Mouse (Mus musculus) intestine, embryonic 15.5 days (tissue): Measurements from ENCODE around the gene Gm14214. TPM values are rescaled to one million over a fixed set of nuclear protein-coding genes. Genes with fewer than 3 reads are reported as not detected.

Source experiments
- ATAC-seq: fragments of 200-750 bp; cut with Nextera tagmentation; 2 replicates; pipeline ENCODE4 v1.8.0; 2017; ENCODE audit warnings: moderate TSS enrichment, moderate library complexity
- H3K27ac ChIP-seq: fragments of 300-500 bp; sonication (generic); 2 replicates; pipeline ENCODE4 v1.5.1; 2015; ENCODE audit warnings: mild to moderate bottlenecking, inconsistent platforms
- H3K27me3 ChIP-seq: fragments of 300-500 bp; sonication (generic); replicated peaks from 2 replicates; pipeline ENCODE4 v1.6.1; 2015; ENCODE audit warnings: inconsistent platforms
- H3K36me3 ChIP-seq: fragments of 300-500 bp; sonication (generic); 2 replicates; pipeline ENCODE4 v1.6.1; 2015; ENCODE audit warnings: inconsistent platforms
- H3K4me1 ChIP-seq: fragments of 300-500 bp; sonication (generic); replicated peaks from 2 replicates; pipeline ENCODE4 v1.6.1; 2015; ENCODE audit warnings: inconsistent platforms
- H3K4me2 ChIP-seq: fragments of 300-500 bp; sonication (generic); replicated peaks from 2 replicates; pipeline ENCODE4 v1.6.1; 2015; ENCODE audit warnings: mild to moderate bottlenecking, inconsistent platforms
- H3K4me3 ChIP-seq: fragments of 300-500 bp; sonication (generic); replicated peaks from 2 replicates; pipeline ENCODE4 v1.5.1; 2015; ENCODE audit warnings: inconsistent platforms
- H3K9ac ChIP-seq: fragments of 300-500 bp; sonication (generic); 2 replicates; pipeline ENCODE4 v1.6.1; 2015; ENCODE audit warnings: inconsistent platforms
- H3K9me3 ChIP-seq: fragments of 300-500 bp; sonication (generic); 2 replicates; pipeline ENCODE4 v1.6.1; 2016; ENCODE audit warnings: inconsistent platforms
- WGBS: fragments of 180-500 bp; shearing (Covaris S2); methylation state at CpG from one replicate; pipeline ENCODE4 v1.1.7; 2015; 5-methylcytosine and 5-hydroxymethylcytosine counted together
- polyA plus RNA-seq: library from polyadenylated mRNA; unstranded; fragments of >200 nt; fragmentation: Nextera tagmentation; extraction: Ambion mirVana; gene quantifications from 2 replicates; pipeline ENCODE4 v1.2.1, GENCODE M21; 2015

The Gm14214 gene
- polyA plus RNA-seq, 1 experiment from 2014 or later, result not detected

DNA sequence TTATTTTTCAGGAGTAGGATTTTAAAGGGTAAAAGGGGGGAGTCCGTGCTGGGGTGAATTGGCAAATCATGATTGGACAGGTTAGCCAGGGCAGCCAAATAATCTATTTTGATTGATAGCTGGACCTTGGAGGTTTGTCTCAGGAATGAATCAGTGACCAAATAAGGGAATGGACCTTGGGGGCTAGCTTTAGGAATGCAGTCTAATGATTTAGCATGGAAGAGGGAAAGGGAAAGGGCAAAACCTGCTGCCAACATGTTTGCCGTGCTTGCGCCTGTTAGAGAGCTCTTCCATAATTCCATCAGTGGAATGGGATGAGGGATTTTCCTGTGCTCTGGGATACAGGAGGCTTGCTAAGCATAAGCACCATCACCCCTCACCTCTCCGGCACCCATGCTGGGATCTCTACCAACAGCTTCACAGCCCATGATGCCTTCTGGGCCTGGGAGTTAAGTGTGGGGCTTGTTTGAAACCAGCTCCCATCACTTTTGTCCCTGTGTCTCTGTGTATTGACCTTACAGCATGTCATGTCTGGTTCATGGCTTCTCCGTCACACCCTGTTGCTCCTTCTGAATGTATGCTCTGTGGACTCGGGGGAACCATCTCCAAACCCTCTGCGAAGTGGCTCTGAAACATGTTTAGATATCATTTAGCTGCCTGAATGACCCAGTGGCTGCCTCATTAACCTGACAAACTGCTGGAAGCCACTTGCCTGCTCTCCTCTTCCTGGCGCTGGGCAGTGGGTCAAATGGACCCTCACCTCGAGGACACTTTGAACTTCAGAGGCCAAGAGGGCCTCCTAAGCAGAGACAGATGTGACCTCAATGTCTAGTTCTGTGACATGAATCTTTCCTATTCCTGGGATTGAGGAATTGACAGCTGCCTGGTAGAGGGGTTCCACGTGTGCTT is 26.7 kb downstream of the Gm14214 start:
- no peak overlapping the region for H3K4me3 ChIP-seq
- H3K27ac ChIP-seq, result no peak overlapping the region
- H3K4me2 ChIP-seq, result no peak overlapping the region
- H3K9ac ChIP-seq, result no peak overlapping the region
- H3K36me3 ChIP-seq, result no peaks in the 10 kb centered on the region
- ATAC-seq, result no peak
- H3K27me3 ChIP-seq, result no peaks in the 10 kb centered on the region
- no peaks in the 10 kb centered on the region for H3K9me3 ChIP-seq
- 67% methylated on average over 10 of the region's 10 CpGs for WGBS
- H3K4me1 ChIP-seq, result no peaks in the 10 kb centered on the region

DNA sequence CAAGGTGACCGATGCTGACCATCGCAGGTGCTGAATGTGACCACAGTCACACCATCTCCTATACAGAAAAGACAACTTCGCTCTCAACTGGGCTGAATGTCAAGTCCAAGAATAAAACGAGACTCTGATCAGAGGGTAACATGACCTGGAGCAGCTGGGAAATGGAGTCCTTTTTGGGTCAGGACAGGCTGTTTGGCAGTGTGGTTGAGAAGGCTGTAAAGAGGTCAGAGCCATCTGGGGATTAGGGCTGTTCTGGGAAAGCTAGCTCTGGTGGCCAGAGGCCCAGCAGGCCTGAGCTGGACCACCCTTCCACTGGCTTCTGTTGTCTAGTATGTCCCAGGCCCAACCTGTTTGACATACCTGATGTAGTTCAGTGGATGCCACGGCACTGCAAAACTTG is 31.2 kb downstream of the Gm14214 start:
- Histone ChIP-seq H3K9me3 (no peaks in the 10 kb centered on the region), H3K27ac (no peak overlapping the region), H3K9ac (no peak overlapping the region), H3K4me1 (peaks cover 2% of the 10 kb centered on the region; the same call in 1 of the 2 replicates), H3K4me2 (no peak overlapping the region), H3K4me3 (no peak overlapping the region), H3K36me3 (no peaks in the 10 kb centered on the region), H3K27me3 (no peaks in the 10 kb centered on the region)
- 82% methylated on average over 5 of the region's 5 CpGs for WGBS
- no peak for ATAC-seq

DNA sequence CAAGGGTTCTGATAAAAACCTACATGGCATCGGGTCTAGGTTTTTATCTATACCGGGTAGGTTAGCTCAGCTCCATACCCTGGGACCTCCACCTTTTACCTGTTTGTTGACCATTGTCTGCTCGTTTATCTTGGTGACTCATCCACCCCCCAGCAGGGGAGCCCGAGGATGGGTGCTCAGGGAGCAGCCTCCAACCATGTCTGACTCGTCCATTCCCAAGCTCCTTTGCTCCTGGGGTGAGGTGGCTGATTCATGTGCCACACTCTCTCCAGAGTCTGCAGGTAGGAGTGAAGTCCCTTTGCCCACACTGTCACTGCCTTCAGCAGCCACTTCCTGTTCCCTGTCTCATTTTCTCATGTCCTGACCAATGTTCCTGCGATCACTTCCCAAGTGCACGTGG is 33.8 kb downstream of the Gm14214 start:
- 65% methylated on average over 7 of the region's 7 CpGs for WGBS
- no peak overlapping the region for H3K9ac ChIP-seq
- H3K27me3 ChIP-seq, result no peaks in the 10 kb centered on the region
- H3K9me3 ChIP-seq, result no peaks in the 10 kb centered on the region
- H3K36me3 ChIP-seq, result no peaks in the 10 kb centered on the region
- H3K27ac ChIP-seq, result no peak overlapping the region
- peak; percentile 45; the same call in 1 of the 2 replicates for ATAC-seq
- no peak overlapping the region for H3K4me2 ChIP-seq
- H3K4me1 ChIP-seq, result peaks cover 7% of the 10 kb centered on the region; the same call in 1 of the 2 replicates
- no peak overlapping the region for H3K4me3 ChIP-seq

DNA sequence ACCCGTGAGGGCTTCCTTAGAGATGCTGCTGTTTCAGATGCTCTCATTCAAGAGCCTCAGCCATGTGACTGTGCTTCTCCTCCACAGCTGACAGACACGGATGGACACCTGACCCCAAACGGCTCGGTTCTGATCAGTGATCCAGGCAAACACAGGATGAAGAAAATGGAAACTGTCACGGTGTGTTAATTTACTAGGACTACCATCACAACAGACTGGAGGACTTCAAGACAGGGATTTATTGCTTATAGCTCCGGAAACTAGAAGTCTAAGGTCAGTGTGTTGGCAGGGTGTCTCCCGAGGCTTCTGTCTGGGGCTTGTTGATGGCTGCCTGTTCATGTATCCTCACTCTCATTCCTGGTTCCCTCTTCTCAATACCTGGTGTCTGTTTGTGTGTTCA is 34.4 kb downstream of the Gm14214 start:
- WGBS, result 37% methylated on average over 7 of the region's 7 CpGs
- no peak overlapping the region for H3K4me2 ChIP-seq
- H3K27ac ChIP-seq, result no peak overlapping the region
- H3K27me3 ChIP-seq, result no peaks in the 10 kb centered on the region
- H3K4me3 ChIP-seq, result no peak overlapping the region
- no peaks in the 10 kb centered on the region for H3K9me3 ChIP-seq
- no peaks in the 10 kb centered on the region for H3K36me3 ChIP-seq
- H3K9ac ChIP-seq, result no peak overlapping the region
- ATAC-seq, result no peak
- H3K4me1 ChIP-seq, result peaks cover 7% of the 10 kb centered on the region; the same call in 1 of the 2 replicates

DNA sequence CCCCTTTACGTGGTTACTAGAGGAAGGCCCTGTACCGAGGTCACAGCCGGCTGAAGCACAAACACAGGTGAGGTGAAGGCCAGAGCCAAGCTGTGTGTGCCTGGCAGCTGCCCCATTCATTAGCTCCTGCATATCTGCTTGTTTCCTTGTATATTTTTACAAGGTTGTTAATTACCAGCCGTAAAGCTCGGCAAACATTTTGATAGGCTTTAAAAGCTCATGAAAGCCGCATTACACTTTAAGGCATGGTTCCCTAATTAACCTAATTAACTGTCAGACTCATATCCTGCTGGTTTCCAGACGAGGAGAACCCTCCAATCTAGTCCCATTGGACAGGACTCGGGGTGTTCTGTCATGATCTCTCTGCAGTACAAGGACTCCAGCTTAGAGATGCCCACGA is 34.9 kb downstream of the Gm14214 start:
- Histone ChIP-seq H3K4me3 (no peak overlapping the region), H3K4me1 (peaks cover 7% of the 10 kb centered on the region; the same call in 1 of the 2 replicates), H3K27me3 (no peaks in the 10 kb centered on the region), H3K36me3 (no peaks in the 10 kb centered on the region), H3K9ac (no peak overlapping the region), H3K4me2 (no peak overlapping the region), H3K9me3 (no peaks in the 10 kb centered on the region), H3K27ac (no peak overlapping the region)
- WGBS, result 47% methylated on average over 9 of the region's 9 CpGs
- no peak for ATAC-seq

DNA sequence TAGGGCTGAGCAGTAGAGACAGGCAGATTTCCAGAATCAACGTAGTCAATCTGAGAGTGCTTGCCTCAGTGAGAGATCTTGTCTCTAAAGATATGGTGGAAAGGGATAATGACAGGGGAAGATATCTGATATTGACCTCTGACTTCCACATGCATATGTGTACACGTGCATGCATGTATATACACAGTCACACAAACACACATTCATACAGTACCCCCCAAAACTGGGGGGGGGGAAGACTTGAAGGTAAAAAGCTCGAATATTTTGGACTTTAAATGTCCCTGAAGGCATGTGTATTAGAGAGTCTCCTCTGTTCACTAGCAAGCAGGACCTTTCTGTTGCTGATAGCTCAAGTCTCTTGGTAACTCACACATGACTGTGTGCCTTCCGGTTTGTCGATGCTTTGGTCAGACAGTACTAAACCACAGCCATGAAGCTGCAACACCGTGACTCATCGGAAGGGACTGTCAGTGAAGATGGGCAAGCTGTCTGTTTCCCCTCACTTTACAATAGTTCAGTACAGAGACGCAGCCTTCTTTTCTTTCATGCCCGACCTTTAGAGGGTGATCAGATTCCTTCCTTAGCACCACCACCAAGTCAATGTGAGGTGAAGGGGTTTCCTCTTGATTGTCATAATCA is 37.2 kb downstream of the Gm14214 start:
- Histone ChIP-seq H3K4me2 (no peak overlapping the region), H3K27ac (no peak overlapping the region), H3K4me1 (peaks cover 10% of the 10 kb centered on the region; the same call in 1 of the 2 replicates), H3K36me3 (no peaks in the 10 kb centered on the region), H3K4me3 (no peak overlapping the region), H3K9me3 (no peaks in the 10 kb centered on the region), H3K9ac (no peak overlapping the region), H3K27me3 (no peaks in the 10 kb centered on the region)
- WGBS, result 72% methylated on average over 9 of the region's 9 CpGs
- no peak for ATAC-seq

DNA sequence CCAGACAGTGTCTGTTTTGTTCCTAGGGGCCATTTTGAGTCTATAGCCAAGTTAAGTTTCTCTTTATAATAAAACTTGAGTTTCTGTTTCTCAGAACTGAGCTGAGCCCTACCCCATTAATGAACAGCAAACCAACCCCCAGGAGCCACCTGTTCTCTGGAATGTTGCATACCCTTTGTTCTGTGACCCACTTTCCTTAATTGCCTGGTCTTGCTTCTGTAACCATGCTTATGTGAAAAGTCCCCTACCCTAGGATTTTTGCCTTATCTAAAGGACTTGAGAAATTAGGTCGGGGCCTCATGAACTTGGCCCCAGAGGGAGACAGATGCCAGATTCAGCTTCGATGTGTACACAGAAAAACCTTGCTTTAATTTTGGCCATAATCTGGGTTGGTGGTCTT is 37.9 kb downstream of the Gm14214 start:
- no peaks in the 10 kb centered on the region for H3K27me3 ChIP-seq
- H3K4me2 ChIP-seq, result no peak overlapping the region
- H3K4me3 ChIP-seq, result no peak overlapping the region
- H3K9me3 ChIP-seq, result no peaks in the 10 kb centered on the region
- no peak overlapping the region for H3K9ac ChIP-seq
- H3K27ac ChIP-seq, result no peak overlapping the region
- WGBS, result 47% methylated on average over 2 of the region's 2 CpGs
- ATAC-seq, result no peak
- H3K4me1 ChIP-seq, result peaks cover 10% of the 10 kb centered on the region; the same call in 1 of the 2 replicates
- no peaks in the 10 kb centered on the region for H3K36me3 ChIP-seq

DNA sequence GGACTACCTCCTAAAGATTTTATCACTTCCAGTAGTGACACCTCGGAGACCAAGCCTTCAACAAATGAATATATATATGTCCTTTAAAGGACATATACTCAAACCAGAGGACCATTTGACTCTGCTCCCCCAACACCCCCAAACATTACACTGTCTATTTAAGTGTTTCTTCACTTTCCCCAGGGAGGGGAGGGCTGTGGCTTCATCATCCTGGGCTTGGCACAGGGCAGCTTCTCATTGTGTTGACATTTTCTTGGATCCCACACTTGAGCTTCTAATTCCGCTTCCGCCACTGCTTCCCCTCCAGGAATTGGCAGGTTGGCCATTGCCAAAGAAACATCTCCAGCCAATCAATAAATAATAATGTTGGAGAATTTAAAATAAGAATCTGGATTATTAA is 39.0 kb downstream of the Gm14214 start:
- H3K4me2 ChIP-seq, result no peak overlapping the region
- no peak overlapping the region for H3K27ac ChIP-seq
- ATAC-seq, result no peak
- H3K9me3 ChIP-seq, result no peaks in the 10 kb centered on the region
- no peak overlapping the region for H3K9ac ChIP-seq
- H3K4me3 ChIP-seq, result no peak overlapping the region
- H3K36me3 ChIP-seq, result no peaks in the 10 kb centered on the region
- peaks cover 8% of the 10 kb centered on the region; the same call in 1 of the 2 replicates for H3K4me1 ChIP-seq
- 74% methylated on average over 3 of the region's 3 CpGs for WGBS
- H3K27me3 ChIP-seq, result no peaks in the 10 kb centered on the region

DNA sequence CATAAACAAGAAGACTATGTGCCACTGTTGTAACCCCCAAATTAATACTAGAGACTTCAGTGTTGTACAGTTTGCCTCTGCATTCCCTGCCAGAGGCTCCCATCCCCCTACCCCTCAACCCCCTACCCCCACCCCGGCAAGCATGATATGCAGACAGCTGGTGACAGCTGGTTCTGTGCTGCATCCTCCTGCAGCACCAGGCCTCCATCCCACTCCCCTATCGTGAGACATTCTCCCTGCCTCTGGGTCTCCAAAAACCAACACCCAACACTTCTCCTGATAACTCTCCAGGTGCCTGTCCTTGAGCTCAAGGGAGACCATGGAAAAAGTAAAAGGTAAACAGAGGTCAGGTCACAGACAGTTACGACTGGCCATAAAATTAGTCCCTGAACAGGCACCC is 40.1 kb downstream of the Gm14214 start:
- no peak overlapping the region for H3K9ac ChIP-seq
- H3K4me3 ChIP-seq, result no peak overlapping the region
- 35% methylated on average over 3 of the region's 3 CpGs for WGBS
- H3K36me3 ChIP-seq, result no peaks in the 10 kb centered on the region
- 0 out of 2 replicates have a peak overlapping the region, but pooled peaks have one; percentile 68 for H3K27ac ChIP-seq
- ATAC-seq, result peak; percentile 69; the same call in 1 of the 2 replicates
- 0 out of 2 replicates have a peak, but pooled peaks cover 8% of the 10 kb centered on the region for H3K4me1 ChIP-seq
- no peaks in the 10 kb centered on the region for H3K9me3 ChIP-seq
- H3K4me2 ChIP-seq, result no peak overlapping the region
- no peaks in the 10 kb centered on the region for H3K27me3 ChIP-seq

DNA sequence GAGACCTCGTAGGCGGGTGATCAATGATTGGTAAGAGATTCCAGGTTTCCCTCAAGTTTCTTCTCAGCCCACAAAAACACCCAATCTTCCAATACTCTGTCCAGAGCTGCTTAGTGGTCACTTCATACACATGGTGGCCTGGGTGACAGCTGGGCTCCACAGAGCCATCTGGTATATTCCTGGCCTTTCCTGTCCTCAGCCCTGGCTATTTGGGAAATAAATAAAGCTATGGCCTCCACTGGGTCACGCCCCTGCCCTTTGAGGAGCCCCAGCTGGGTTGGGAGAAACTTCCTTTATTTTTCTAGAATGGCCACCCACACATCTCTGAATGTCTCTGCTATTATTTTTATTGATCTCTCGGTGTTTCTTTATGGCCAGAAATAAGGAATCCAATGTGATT is 46.4 kb downstream of the Gm14214 start:
- Histone ChIP-seq H3K9ac (no peak overlapping the region), H3K27me3 (no peaks in the 10 kb centered on the region), H3K4me1 (0 out of 2 replicates have a peak, but pooled peaks cover 3% of the 10 kb centered on the region), H3K9me3 (no peaks in the 10 kb centered on the region), H3K4me2 (no peak overlapping the region), H3K36me3 (no peaks in the 10 kb centered on the region), H3K4me3 (no peak overlapping the region), H3K27ac (no peak overlapping the region)
- WGBS, result 73% methylated on average over 4 of the region's 4 CpGs
- no peak for ATAC-seq

DNA sequence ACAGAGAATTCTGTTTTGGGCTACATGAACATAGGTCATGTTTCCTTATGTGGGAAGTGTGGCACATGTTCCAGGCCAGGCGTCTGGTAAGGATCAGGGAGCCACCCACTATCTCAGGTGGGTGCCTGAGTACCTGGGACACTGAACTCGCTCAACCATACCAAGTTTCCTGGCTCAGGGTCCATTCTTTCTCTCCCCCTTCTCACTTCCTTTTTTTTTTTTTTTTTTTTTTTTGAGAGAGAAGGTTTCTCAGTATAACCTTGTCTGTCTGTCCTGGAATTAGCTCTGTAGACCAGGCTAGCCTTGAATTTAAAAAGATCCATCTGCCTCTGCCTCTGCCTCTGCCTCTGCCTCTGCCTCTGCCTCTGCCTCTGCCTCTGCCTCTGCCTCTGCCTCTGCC is 49.5 kb downstream of the Gm14214 start:
- Histone ChIP-seq H3K36me3 (no peaks in the 10 kb centered on the region), H3K4me3 (no peak overlapping the region), H3K4me2 (no peak overlapping the region), H3K9me3 (no peaks in the 10 kb centered on the region), H3K27ac (no peak overlapping the region), H3K27me3 (no peaks in the 10 kb centered on the region), H3K9ac (no peak overlapping the region), H3K4me1 (no peaks in the 10 kb centered on the region)
- no peak for ATAC-seq
- WGBS, result 90% methylated on average over 2 of the region's 2 CpGs
